Mouse (Mus musculus) testis, adult 2 months (tissue): ENCODE measurements around the gene Olfr56. TPM values are rescaled to one million over a fixed set of nuclear protein-coding genes. Genes with fewer than 3 reads are reported as not detected.
"Not testable (repeated sequence)": the region's sequence is repeated elsewhere in the genome, so short reads cannot be mapped to it uniquely, and the experiment has no call there.

Source experiments
- H3K27ac ChIP-seq: fragments of 200-500 bp; 2 replicates; pipeline ENCODE4 v1.5.1; 2012; ENCODE audit warnings: low read depth, low read length; ENCODE audit not compliant: control insufficient read depth, insufficient read depth
- H3K27me3 ChIP-seq: fragments of 200-500 bp; 2 replicates; pipeline ENCODE4 v1.6.1; 2012; ENCODE audit warnings: mild to moderate bottlenecking, low read length, moderate library complexity; ENCODE audit not compliant: control insufficient read depth, insufficient read depth
- H3K36me3 ChIP-seq: fragments of 200-500 bp; 2 replicates; pipeline ENCODE4 v1.6.1; 2012; ENCODE audit warnings: mild to moderate bottlenecking, low read length; ENCODE audit not compliant: control insufficient read depth, insufficient read depth
- H3K4me1 ChIP-seq: fragments of 200-500 bp; 2 replicates; pipeline ENCODE4 v1.6.1; 2012; ENCODE audit warnings: low read length; ENCODE audit not compliant: control insufficient read depth, insufficient read depth
- H3K4me3 ChIP-seq: fragments of 200-500 bp; 2 replicates; pipeline ENCODE4 v1.5.1; 2012; ENCODE audit warnings: low read depth, mild to moderate bottlenecking, low read length, moderate library complexity, mixed read lengths; ENCODE audit not compliant: control insufficient read depth
- CTCF ChIP-seq: fragments of 200-500 bp; IDR thresholded peaks from 2 replicates; pipeline ENCODE4 v1.5.1; 2012; ENCODE audit warnings: low read depth, mild to moderate bottlenecking, inconsistent platforms, low read length, moderate library complexity; ENCODE audit not compliant: control insufficient read depth, insufficient read depth, insufficient replicate concordance
- POLR2A ChIP-seq: fragments of 200-500 bp; IDR thresholded peaks from 2 replicates; pipeline ENCODE4 v1.6.1; 2012; ENCODE audit warnings: low read depth, mild to moderate bottlenecking, inconsistent platforms, low read length, moderate library complexity; ENCODE audit not compliant: control insufficient read depth
- polyA plus RNA-seq: library from polyadenylated mRNA; depleted of rRNA; stranded (reverse); fragments of >200 nt; gene quantifications from 2 replicates; pipeline ENCODE4 v1.2.3, GENCODE M21; 2012; rRNA removed

Gene Olfr56
- polyA plus RNA-seq, 1 experiment = not detected

DNA sequence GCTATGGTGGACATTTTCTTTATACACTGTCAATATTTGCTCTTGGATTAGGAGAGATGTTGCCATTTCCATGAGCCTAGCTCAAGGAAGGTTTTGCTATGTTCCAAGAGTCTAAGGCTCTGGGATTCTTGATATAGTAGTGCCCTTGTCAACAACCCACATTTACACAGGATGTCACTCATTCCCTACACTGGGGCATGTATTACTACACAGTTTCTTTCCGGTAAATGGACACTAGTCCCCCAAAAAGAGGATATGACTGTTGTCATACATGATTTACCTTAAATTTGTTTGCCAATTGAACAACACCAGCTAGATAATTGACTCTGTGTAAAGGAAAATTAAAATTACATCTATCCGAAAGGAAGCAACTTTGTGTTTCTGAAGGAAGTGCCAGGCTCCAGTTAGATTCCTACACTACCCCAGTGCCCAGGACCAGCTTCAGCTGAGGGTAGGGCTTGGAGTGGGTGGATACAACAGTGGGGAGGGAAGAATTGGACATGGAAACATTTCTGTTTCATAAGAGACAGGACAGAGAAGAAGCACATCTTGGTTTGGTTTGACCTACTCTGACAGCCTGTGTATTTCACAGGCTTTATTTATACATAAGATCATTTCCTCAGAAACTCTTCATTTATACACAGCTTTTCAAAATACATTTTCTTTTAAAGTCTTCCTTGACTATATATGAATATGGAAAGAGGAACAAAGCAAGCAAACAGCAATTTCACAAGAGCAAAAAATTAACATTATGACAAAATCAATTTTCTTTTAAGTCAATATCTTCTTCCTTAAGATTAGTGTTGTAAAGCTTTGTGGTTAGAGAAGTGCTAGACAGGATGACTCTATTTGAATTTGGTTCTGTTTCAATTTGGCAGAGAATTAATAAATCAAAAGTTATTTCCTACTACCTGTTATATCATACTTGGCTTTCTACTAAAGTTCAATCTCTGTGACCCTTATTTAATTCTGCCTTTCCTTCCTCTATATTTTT, 178.4 kb downstream of the Olfr56 start:
- Histone ChIP-seq H3K4me1 (no peaks in the 10 kb centered on the region), H3K36me3 (no peaks in the 10 kb centered on the region), H3K27me3 (no peaks in the 10 kb centered on the region), H3K27ac (no peak overlapping the region), H3K4me3 (no peak overlapping the region)
- no peak for TF ChIP-seq POLR2A

DNA sequence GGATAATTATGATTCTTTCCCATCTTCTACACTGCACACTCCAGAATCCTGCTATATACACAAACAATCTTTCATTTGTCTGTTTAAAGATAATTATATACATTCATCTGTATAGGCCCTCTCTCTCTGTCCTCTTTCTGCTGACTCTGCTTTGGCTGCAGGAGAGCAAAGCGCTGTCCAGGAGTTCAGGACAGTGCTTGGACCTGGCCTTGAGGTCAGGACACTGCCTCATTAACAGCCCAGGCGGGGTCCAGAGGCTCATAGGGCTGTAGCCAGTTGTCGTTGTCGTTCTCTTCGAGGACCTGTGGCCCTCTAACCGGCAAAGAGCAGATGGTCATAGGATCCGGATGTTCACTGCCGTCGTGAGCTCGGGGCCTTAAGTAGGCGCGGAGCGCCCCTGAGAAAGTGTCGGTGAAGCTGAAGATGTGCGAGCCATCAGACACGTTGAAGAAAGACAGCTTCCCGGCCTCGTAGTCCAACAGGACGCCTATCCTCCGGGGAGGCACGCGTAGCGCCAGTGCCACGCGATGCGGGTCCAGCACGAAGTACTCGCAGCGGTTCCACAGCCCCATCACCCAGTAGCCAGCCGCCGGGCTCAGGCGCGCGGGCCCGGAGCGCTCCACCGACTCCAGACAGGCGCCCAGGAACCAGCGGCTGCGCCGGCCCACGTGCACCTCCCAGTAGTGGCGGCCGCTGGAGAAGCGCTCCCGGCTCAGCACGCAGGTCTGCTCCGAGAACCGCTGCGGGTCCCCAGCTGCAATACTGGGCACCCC, 190.3 kb downstream of the Olfr56 start:
- Histone ChIP-seq H3K27me3 (no peaks in the 10 kb centered on the region), H3K36me3 (no peaks in the 10 kb centered on the region), H3K4me3 (peak overlapping the region; percentile 56), H3K27ac (no peak overlapping the region), H3K4me1 (peaks cover 8% of the 10 kb centered on the region)
- TF ChIP-seq CTCF (no peak), POLR2A (no peak)

DNA sequence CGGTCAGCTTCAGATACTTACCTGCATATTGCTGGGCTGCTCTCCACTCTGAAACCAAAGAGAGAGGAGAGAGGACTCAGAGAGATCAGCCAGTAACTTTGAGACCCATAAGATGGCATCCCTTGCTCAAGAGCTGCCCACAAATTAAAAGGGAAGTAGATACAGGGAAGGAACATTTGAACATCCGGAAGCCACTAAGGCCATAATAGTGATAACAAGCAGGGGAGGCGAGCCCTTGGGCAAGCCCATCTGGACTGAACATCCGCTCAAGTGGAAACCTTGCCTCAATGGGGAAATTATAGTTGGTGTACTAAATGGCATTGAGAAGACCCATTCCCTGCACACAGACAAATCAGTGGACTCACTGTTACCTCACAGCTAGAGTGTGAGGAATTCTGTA, 191.9 kb downstream of the Olfr56 start:
- Histone ChIP-seq H3K4me3 (no peak overlapping the region), H3K27ac (no peak overlapping the region), H3K36me3 (no peaks in the 10 kb centered on the region), H3K27me3 (no peaks in the 10 kb centered on the region), H3K4me1 (peaks cover 8% of the 10 kb centered on the region)
- TF ChIP-seq CTCF (no peak), POLR2A (no peak)

DNA sequence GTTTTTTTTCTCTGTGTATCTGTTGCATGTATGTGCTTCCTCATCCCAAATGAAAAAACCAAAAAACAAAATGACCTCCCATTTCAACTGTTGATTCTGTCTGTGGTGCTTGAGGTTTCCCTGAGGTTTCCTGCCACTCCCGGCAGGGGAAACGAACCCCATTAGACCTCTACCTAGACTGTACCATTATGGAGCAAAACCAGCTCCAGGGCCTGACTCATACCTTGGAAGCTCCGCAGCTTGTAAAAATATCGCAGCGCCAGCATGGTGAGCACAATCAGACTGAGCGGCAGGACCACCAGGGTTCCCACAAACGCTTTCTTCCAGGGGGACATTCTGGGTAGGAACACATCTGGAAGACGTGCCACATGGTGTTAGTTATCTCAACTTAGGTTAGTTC, 196.7 kb downstream of the Olfr56 start:
- TF ChIP-seq POLR2A = no peak
- TF ChIP-seq CTCF = no peak
- Histone ChIP-seq H3K4me1 (peaks cover 1% of the 10 kb centered on the region; the same call in 1 of the 2 replicates), H3K27ac (no peak overlapping the region), H3K4me3 (no peak overlapping the region), H3K36me3 (no peaks in the 10 kb centered on the region), H3K27me3 (no peaks in the 10 kb centered on the region; the same call in 1 of the 2 replicates)

DNA sequence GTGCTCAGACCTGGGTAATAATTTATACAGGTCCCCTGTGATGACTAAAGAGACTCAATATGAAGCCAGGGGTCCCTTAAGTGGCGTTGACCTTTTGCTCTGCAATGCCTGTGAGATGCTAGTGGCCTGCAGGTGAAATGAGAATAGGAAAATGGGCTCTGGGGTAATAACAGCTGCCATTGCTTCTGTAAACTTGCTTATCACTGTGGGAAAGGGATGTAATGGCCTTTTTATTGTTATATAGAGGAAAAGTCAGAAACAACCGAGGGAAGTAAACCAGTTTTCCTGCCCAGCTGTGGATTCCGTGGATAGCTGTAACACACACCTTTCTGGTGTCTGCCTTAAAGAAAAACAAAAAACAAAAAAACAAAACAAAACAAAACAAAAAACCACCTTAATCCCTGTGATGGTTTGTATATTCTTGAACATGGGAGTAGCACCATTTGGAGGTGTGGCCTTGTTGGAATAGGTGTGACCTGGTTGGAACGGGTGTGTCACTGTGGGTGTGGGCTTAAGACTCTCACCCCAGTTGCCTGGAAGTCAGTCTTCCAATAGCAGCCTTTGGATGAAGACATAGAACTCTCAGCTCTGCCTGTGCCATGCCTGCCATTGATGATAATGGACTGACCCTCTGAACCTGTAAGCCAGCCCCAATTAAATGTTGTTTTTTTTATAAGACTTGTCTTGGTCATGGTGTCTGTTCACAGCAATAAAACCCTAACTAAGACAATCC, 197.5 kb downstream of the Olfr56 start:
- H3K4me1 ChIP-seq, H3K27ac ChIP-seq, H3K4me3 ChIP-seq, H3K27me3 ChIP-seq, H3K36me3 ChIP-seq: not testable (repeated sequence)

DNA sequence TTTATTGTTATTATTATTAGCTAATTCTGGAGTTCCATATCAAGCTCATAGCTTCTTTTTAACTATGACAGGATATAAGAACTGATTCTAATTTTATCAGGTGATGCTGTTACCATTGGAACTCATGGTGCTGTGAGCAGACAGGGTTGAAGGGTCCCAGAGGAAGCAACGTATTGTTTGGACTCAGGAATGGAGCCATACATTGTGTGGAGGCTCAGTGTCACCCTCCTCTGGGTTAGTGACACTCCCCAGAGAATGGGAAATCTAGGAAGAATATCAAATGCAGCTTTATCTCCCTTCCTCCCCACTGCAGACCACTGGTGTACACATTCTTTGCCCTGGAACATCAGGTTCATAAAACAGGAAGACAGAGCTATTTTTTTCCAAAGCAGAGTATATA, 204.5 kb downstream of the Olfr56 start:
- H3K4me1 ChIP-seq = peaks cover 3% of the 10 kb centered on the region; the same call in 1 of the 2 replicates
- no peak overlapping the region for H3K4me3 ChIP-seq
- no peaks in the 10 kb centered on the region for H3K36me3 ChIP-seq
- TF ChIP-seq CTCF (no peak), POLR2A (no peak)
- no peaks in the 10 kb centered on the region; the same call in 1 of the 2 replicates for H3K27me3 ChIP-seq
- H3K27ac ChIP-seq = no peak overlapping the region

Other genes starting within 250 kb of the Olfr56 start
- gene Rack1, start 178.6 kb upstream of the Olfr56 start, polyA plus RNA-seq = 208 and 217 TPM in 2 replicates
- 85.7 and 95.5 TPM in 2 replicates for gene Trim41, start 161.5 kb upstream of the Olfr56 start, polyA plus RNA-seq
- 16.3 and 18.3 TPM in 2 replicates for gene Trim7, start 152.7 kb upstream of the Olfr56 start, polyA plus RNA-seq
- 4.8 and 7.2 TPM in 2 replicates for gene Gm12184, start 152.2 kb upstream of the Olfr56 start, polyA plus RNA-seq
- gene Irgm1, start 107.2 kb upstream of the Olfr56 start, polyA plus RNA-seq = 0.75 and 0.78 TPM in 2 replicates
- 0.02 and 0.05 TPM in 2 replicates for gene Gm5431, start 76.7 kb upstream of the Olfr56 start, polyA plus RNA-seq
- 0.53 and 0.67 TPM in 2 replicates for gene Psme2b, start 32.7 kb upstream of the Olfr56 start, polyA plus RNA-seq
- gene 9930111J21Rik1, start 509 bp downstream of the Olfr56 start, polyA plus RNA-seq = 0.12 TPM in 1 of 2 replicates, not detected in the other
- gene Gm12185, start 13.3 kb downstream of the Olfr56 start, polyA plus RNA-seq = not detected in 2 replicates
- gene Tgtp1, start 15.3 kb downstream of the Olfr56 start, polyA plus RNA-seq = 0.51 and 0.58 TPM in 2 replicates
- 0.35 TPM in 2 replicates for gene 9930111J21Rik2, start 72.4 kb downstream of the Olfr56 start, polyA plus RNA-seq
- 0.08 and 0.63 TPM in 2 replicates for gene Tgtp2, start 85.3 kb downstream of the Olfr56 start, polyA plus RNA-seq
- gene Ifi47, start 97.7 kb downstream of the Olfr56 start, polyA plus RNA-seq = 0.37 and 0.42 TPM in 2 replicates
- not detected in 2 replicates for gene Olfr1396, start 136.0 kb downstream of the Olfr56 start, polyA plus RNA-seq
- gene Olfr1395, start 163.4 kb downstream of the Olfr56 start, polyA plus RNA-seq = not detected in 2 replicates
- gene Olfr1394, start 175.5 kb downstream of the Olfr56 start, polyA plus RNA-seq = not detected in 2 replicates
- gene Btnl9, start 208.3 kb downstream of the Olfr56 start, polyA plus RNA-seq = 0.04 TPM in 2 replicates
- 4.7 and 5.4 TPM in 2 replicates for gene Zfp62, start 224.4 kb downstream of the Olfr56 start, polyA plus RNA-seq